Mouse (Mus musculus) fat pad, adult 2 months (tissue): Measurements from ENCODE around the gene Olfr1163.
"Not testable (repeated sequence)": the region's sequence is repeated elsewhere in the genome, so short reads cannot be mapped to it uniquely, and the experiment has no call there.

Experiments used
- DNase-seq: peaks from one replicate; pipeline ENCODE4 v3.0.0-alpha.2; 2011; ENCODE audit warnings: low read depth, low spot score; ENCODE audit errors: extremely low read depth

The Olfr1163 gene

DNA sequence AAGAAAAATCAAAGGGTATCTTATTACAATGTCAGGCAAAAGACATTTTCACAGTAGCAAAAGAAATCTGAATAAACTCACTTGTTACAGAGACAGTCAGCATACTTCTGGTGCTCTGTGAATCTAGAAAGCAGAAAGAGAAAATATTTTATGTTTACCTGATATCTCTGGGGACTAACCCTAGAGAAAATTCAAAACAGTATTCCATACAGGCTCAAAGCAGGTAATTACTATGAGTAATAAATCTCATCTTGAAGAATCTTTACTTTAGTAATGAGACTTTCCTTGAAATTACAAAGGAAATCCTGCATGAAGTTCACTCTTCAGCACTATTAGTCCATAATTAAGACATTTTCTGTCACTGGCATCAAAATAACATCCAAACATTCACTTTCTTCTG lies at the start of gene Olfr1163:
Gene Olfr1163 (minus strand): TSS at position 101 of the 400 bp plus-strand sequence.
- DNase-seq: no peak

DNA sequence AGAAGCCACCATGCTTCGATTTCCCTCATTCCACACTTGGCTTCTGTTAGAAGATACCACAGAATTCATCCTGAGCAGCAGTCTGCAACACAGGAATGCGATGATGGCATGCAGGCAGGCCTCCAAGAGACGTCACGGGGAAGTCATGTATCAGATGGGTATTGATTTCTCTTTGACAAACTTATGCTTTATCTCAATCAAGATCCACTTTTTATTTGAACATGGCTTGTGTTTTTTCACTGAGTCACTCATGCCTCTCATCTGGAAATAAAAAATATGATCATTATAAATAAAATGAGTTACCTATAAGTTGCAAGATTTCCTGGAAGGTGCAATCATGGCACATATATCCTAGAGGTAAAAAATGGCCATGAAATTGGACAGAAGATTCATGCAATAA lies 22.2 kb upstream of the Olfr1163 start, which contains the start of gene Olfr1164:
Gene Olfr1164 (minus strand): TSS at position 101 of the 400 bp plus-strand sequence.
- DNase-seq: no peak

DNA sequence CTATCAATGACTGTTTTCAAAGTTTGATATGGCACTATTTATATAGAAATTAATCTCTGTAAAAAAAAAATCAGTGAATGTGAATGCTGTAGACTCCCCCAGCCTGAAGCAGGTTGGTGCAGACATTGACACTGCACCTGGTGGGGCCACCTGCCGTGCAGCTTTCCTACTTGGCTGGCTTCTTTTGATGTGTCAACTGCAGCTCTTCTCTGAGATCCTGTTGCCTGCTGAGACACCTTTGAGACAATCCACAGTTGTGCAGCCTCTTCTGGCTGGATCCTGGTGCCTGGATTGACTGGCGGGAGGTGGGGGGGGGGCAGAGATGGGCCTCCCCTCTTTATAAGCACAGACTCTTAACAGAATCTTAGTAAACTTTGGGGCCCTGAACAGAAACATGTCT lies 8.0 kb downstream of the Olfr1163 start:
- no peak for DNase-seq

DNA sequence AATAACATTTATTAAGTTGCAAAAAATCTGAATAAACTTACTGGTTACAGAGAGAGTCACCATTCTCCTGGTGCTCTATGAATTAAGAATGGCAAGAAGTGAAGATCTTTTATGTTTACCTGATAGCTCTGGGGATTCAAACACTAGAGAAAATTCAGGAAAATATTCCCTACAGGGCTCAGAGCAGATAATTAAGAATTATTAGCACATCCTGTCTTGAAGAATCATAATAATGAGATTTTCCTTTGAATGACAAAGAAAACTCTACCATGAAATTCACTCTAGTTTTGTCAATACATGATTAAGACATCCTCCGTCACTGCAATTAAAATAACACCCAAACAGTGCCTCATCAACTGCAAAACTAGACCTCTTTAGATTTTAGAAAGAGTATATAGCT lies 20.6 kb downstream of the Olfr1163 start, which contains the start of gene Olfr1162:
Gene Olfr1162 (minus strand): TSS at position 101 of the 400 bp plus-strand sequence.
- no peak for DNase-seq

DNA sequence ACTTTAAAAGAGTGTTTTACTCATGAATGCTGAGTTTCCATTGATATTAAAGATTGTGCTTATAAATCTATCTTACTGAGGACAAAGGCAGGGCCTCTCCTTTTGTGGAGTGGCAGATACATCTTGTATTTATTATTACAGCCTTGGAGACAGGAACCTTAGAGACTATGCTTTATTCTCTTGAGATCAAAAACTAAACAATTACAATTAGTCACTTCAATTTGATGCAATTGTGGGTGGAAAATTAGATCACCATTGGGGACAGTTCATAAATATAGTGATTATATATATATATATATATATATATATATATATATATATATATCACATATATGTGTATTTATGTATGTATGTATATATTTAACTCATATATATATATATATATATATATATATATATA lies 34.0 kb downstream of the Olfr1163 start, which contains the start of gene Olfr73:
Gene Olfr73 (minus strand): TSS at position 101 of the 400 bp plus-strand sequence.
- no peak for DNase-seq

GRCm38 (mm10) chr2:88022474-88022873 lies 49.2 kb downstream of the Olfr1163 start, which contains the start of gene Olfr1161:
Gene Olfr1161 (plus strand): TSS chr2:88022774.
- not testable (repeated sequence) for DNase-seq
